Mouse (Mus musculus): ENCODE measurements around the gene 1700010B08Rik.

The 1700010B08Rik gene

GRCm38 (mm10) chr2:173770620-173771019, 51.4 kb downstream of the 1700010B08Rik start:
- no peak for DNase-seq (ENCODE audit: low read depth, low spot score)

All from retina, postnatal 7 days (tissue).